Mouse (Mus musculus): Measurements from ENCODE around the gene AB124611. TPM values are rescaled to one million over a fixed set of nuclear protein-coding genes. Genes with fewer than 3 reads are reported as not detected.
"Not testable (repeated sequence)": the region's sequence is repeated elsewhere in the genome, so short reads cannot be mapped to it uniquely, and the experiment has no call there.

The AB124611 gene
- polyA plus RNA-seq, 1 experiment from 2014 or later = 3.8 TPM

GRCm38 (mm10) chr9:21508871-21509404, 17.0 kb upstream of the AB124611 start:
- TF ChIP-seq CTCF (IDR thresholded peaks at IDR 0.05; ENCODE audit: low read depth) = no peak
- no peaks in the 10 kb centered on the region for H3K27me3 ChIP-seq (ENCODE audit: insufficient read depth, low read length)
- no peak for ATAC-seq (ENCODE audit: insufficient read depth)
- peak overlapping the region; percentile 67 for H3K9ac ChIP-seq
- WGBS = 71% methylated on average over 7 of the region's 7 CpGs
- H3K4me1 ChIP-seq (ENCODE audit: insufficient read depth) = peaks cover 5% of the 10 kb centered on the region; the same call in 1 of the 2 replicates
- peak overlapping the region; percentile 72 for H3K4me3 ChIP-seq (ENCODE audit: low read depth, low read length)
- peaks cover 49% of the 10 kb centered on the region for H3K36me3 ChIP-seq (ENCODE audit: insufficient read depth)
- H3K4me2 ChIP-seq = peak overlapping the region; percentile 73
- DNase-seq = no peak
- H3K27ac ChIP-seq (ENCODE audit: low read depth) = no peak overlapping the region
- H3K9me3 ChIP-seq (ENCODE audit: low read depth, low read length) = no peaks in the 10 kb centered on the region

- H3K27ac ChIP-seq (ENCODE audit: low read depth) = peak within 1 kb of the TSS; percentile 89
- peak within 1 kb of the TSS; percentile 72 for H3K4me3 ChIP-seq (ENCODE audit: low read depth, low read length)
- H3K9ac ChIP-seq = peak within 1 kb of the TSS; percentile 67
- no peak for TF ChIP-seq CTCF (IDR thresholded peaks at IDR 0.05; ENCODE audit: low read depth)
- no peaks in the 10 kb centered on the region for H3K27me3 ChIP-seq (ENCODE audit: insufficient read depth, low read length)
- H3K9me3 ChIP-seq (ENCODE audit: low read depth, low read length) = no peaks in the 10 kb centered on the region
- H3K36me3 ChIP-seq (ENCODE audit: insufficient read depth) = peaks cover 39% of the 10 kb centered on the region
- ATAC-seq (ENCODE audit: insufficient read depth) (peak; percentile 97), DNase-seq (peak; percentile 98)
- H3K4me1 ChIP-seq (ENCODE audit: insufficient read depth) = peaks cover 5% of the 10 kb centered on the region; the same call in 1 of the 2 replicates
- H3K4me2 ChIP-seq = peak within 1 kb of the TSS; percentile 73
- WGBS = under 1% methylated on average over 44 of the region's 44 CpGs
Measured at GRCm38 (mm10) chr9:21509772-21510688, 15.9 kb upstream of the AB124611 start, which contains the start of gene Tmed1. Gene Tmed1 (minus strand): TSS chr9:21510252.

GRCm38 (mm10) chr9:21510689-21511015, 15.3 kb upstream of the AB124611 start:
- no peaks in the 10 kb centered on the region for H3K9me3 ChIP-seq (ENCODE audit: low read depth, low read length)
- H3K36me3 ChIP-seq (ENCODE audit: insufficient read depth) = peaks cover 33% of the 10 kb centered on the region
- 3% methylated on average over 7 of the region's 7 CpGs for WGBS
- no peak for TF ChIP-seq CTCF (IDR thresholded peaks at IDR 0.05; ENCODE audit: low read depth)
- no peak for ATAC-seq (ENCODE audit: insufficient read depth)
- peak overlapping the region; percentile 89 for H3K27ac ChIP-seq (ENCODE audit: low read depth)
- DNase-seq = no peak
- peak overlapping the region; percentile 67 for H3K9ac ChIP-seq
- peaks cover 5% of the 10 kb centered on the region; the same call in 1 of the 2 replicates for H3K4me1 ChIP-seq (ENCODE audit: insufficient read depth)
- H3K4me2 ChIP-seq = peak overlapping the region; percentile 73
- no peaks in the 10 kb centered on the region for H3K27me3 ChIP-seq (ENCODE audit: insufficient read depth, low read length)
- H3K4me3 ChIP-seq (ENCODE audit: low read depth, low read length) = peak overlapping the region; percentile 72

- Histone ChIP-seq H3K27ac (ENCODE audit: low read depth) (peak overlapping the region; percentile 89; the same call in 1 of the 2 replicates), H3K4me2 (peak overlapping the region; percentile 73), H3K27me3 (ENCODE audit: insufficient read depth, low read length) (no peaks in the 10 kb centered on the region), H3K9ac (peak overlapping the region; percentile 67), H3K4me3 (ENCODE audit: low read depth, low read length) (peak overlapping the region; percentile 72), H3K36me3 (ENCODE audit: insufficient read depth) (peaks cover 29% of the 10 kb centered on the region), H3K4me1 (ENCODE audit: insufficient read depth) (peaks cover 5% of the 10 kb centered on the region; the same call in 1 of the 2 replicates), H3K9me3 (ENCODE audit: low read depth, low read length) (no peaks in the 10 kb centered on the region)
- ATAC-seq (ENCODE audit: insufficient read depth) (no peak), DNase-seq (no peak)
- WGBS = 74% methylated on average over 9 of the region's 9 CpGs
- no peak for TF ChIP-seq CTCF (IDR thresholded peaks at IDR 0.05; ENCODE audit: low read depth)
Measured at GRCm38 (mm10) chr9:21511052-21511451, 14.9 kb upstream of the AB124611 start.

- Histone ChIP-seq H3K27ac (ENCODE audit: low read depth) (no peak overlapping the region), H3K36me3 (ENCODE audit: insufficient read depth) (peaks cover 6% of the 10 kb centered on the region; the same call in 1 of the 2 replicates), H3K4me3 (ENCODE audit: low read depth, low read length) (no peak overlapping the region), H3K4me1 (ENCODE audit: insufficient read depth) (peaks cover 5% of the 10 kb centered on the region; the same call in 1 of the 2 replicates), H3K9ac (no peak overlapping the region), H3K4me2 (no peak overlapping the region), H3K27me3 (ENCODE audit: insufficient read depth, low read length) (no peaks in the 10 kb centered on the region), H3K9me3 (ENCODE audit: low read depth, low read length) (no peaks in the 10 kb centered on the region)
- no peak for DNase-seq
- TF ChIP-seq CTCF (IDR thresholded peaks at IDR 0.05; ENCODE audit: low read depth) = no peak
- WGBS = 97% methylated on average over 4 of the region's 4 CpGs
- ATAC-seq (ENCODE audit: insufficient read depth) = no peak
Measured at GRCm38 (mm10) chr9:21513466-21513865, 12.5 kb upstream of the AB124611 start.

- Histone ChIP-seq H3K36me3 (ENCODE audit: insufficient read depth) (no peaks in the 10 kb centered on the region), H3K4me2 (no peak overlapping the region), H3K4me3 (ENCODE audit: low read depth, low read length) (no peak overlapping the region), H3K4me1 (ENCODE audit: insufficient read depth) (no peaks in the 10 kb centered on the region), H3K9me3 (ENCODE audit: low read depth, low read length) (no peaks in the 10 kb centered on the region), H3K27ac (ENCODE audit: low read depth) (no peak overlapping the region), H3K9ac (no peak overlapping the region), H3K27me3 (ENCODE audit: insufficient read depth, low read length) (no peaks in the 10 kb centered on the region)
- TF ChIP-seq CTCF (IDR thresholded peaks at IDR 0.05; ENCODE audit: low read depth) = no peak
- DNase-seq (no peak), ATAC-seq (ENCODE audit: insufficient read depth) (no peak)
- WGBS = 74% methylated on average over 6 of the region's 6 CpGs
Measured at GRCm38 (mm10) chr9:21517947-21518495, 8.0 kb upstream of the AB124611 start.

- H3K9me3 ChIP-seq (ENCODE audit: low read depth, low read length); H3K27ac ChIP-seq (ENCODE audit: low read depth); H3K9ac ChIP-seq; H3K4me2 ChIP-seq; H3K4me3 ChIP-seq (ENCODE audit: low read depth, low read length); ATAC-seq (ENCODE audit: insufficient read depth); H3K4me1 ChIP-seq (ENCODE audit: insufficient read depth); DNase-seq; H3K27me3 ChIP-seq (ENCODE audit: insufficient read depth, low read length); H3K36me3 ChIP-seq (ENCODE audit: insufficient read depth): not testable (repeated sequence)
- 75% methylated on average over 6 of the region's 6 CpGs for WGBS
Measured at GRCm38 (mm10) chr9:21518690-21519089, 7.3 kb upstream of the AB124611 start.

Data from lung, embryonic 14.5 days (tissue).